Mouse (Mus musculus): ENCODE measurements around the gene Ttc39b.

DNA sequence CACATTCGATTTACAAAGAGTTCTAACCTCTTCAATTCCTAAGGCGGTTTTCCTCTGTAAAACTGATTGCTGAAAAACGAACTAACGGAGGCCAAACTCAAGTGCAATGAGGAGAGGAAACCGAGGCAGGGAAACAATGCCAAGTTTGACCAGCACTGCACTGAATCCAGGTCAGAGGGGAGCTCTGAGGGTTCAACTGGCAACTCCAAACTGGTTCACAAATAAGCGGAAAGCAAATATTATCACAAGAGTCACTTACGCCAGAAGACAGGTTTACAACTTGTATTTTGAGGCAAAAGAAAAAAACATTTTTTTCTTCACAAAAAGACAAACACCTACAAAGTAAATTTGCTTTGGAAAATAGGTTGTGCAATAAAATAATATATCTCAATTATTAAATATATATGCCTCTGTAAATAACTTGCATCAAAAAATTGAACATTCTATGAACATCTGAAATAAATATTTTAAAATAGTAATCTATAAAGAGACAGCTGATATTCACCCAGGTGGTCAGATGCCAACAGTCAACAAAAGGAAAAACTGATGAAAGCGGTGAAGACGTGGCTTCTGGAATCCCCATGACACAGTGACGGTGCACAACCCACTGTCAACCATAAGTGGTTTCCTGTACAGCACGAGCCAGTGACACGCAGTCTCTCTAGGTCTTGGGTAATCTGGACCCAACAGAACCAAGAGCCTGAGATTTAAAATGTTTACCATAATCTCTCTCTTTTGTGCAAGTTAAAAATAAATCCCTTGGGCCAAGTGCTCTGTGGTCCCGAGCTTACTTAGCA is 103.1 kb downstream of the Ttc39b start:
- TF ChIP-seq CTCF (IDR thresholded peaks at IDR 0.05; ENCODE audit: insufficient read depth, low read length) (no peak), POLR2A (IDR thresholded peaks at IDR 0.05; ENCODE audit: borderline replicate concordance, extremely low read depth, low read depth, low read length) (no peak)

Measured in lung, adult 2 months (tissue).